Mouse (Mus musculus): ENCODE measurements around the gene Enkd1. TPM values are rescaled to one million over a fixed set of nuclear protein-coding genes. Genes with fewer than 3 reads are reported as not detected.

The Enkd1 gene
- polyA plus RNA-seq, 1 experiment from 2014 or later = 19.0 TPM

DNA sequence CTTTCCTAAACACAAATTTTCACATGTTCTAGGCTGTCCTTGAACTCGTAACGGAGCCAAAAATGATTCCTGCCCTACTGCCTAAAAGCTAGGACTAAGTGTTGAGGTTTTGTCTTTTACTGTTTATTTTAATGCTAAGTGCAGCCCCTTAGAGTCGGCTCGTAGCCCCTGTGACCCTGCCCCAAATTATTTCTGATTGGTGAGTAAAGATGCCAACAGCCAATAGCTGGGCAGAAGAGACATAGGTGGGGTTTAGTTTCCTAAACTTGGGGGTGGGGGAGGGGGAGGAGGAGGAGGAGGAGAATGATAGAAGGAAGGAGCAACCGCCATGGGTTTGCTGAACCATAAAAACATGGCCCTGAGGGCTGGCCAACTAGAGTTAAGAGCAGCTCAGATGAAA lies 17.7 kb upstream of the Enkd1 start:
- Histone ChIP-seq H3K36me3 (ENCODE audit: control insufficient read depth, insufficient read depth, low read length) (peaks cover 53% of the 10 kb centered on the region), H3K27me3 (replicated peaks; ENCODE audit: control insufficient read depth, insufficient read depth, low read length) (no peaks in the 10 kb centered on the region), H3K4me1 (ENCODE audit: control insufficient read depth, insufficient read depth, low read length) (no peaks in the 10 kb centered on the region), H3K4me2 (ENCODE audit: low read length) (no peak overlapping the region), H3K4me3 (ENCODE audit: low read depth, low read length) (no peak overlapping the region), H3K9ac (ENCODE audit: low read length) (no peak overlapping the region), H3K27ac (ENCODE audit: low read depth, low read length) (no peak overlapping the region), H3K9me3 (replicated peaks; ENCODE audit: control insufficient read depth, low read length) (no peaks in the 10 kb centered on the region)
- 86% methylated on average over 5 of the region's 5 CpGs for WGBS
- no peak for DNase-seq (ENCODE audit: low spot score)
- no peak for ATAC-seq

DNA sequence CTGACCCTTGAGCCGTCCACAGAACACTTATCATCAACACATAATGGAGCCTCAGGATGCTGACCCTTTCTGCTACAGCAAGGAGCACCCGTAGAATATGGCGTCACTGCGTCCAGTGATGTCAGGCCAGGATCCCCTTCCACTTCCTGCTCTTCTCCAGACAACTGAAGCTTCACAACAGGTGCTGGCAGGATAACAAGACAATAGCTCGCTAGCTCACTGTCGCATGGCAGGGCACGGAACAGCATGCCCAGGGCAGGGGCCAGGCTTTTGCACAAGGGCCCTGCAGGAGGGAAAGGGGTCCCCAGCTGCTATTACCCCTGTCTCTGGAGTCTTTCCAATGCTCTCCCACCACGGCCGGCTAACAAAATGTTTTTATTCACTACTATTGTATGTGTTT lies 14.9 kb upstream of the Enkd1 start:
- H3K36me3 ChIP-seq (ENCODE audit: control insufficient read depth, insufficient read depth, low read length) = peaks cover 47% of the 10 kb centered on the region
- no peak overlapping the region for H3K27ac ChIP-seq (ENCODE audit: low read depth, low read length)
- 90% methylated on average over 9 of the region's 9 CpGs for WGBS
- DNase-seq (ENCODE audit: low spot score) (no peak), ATAC-seq (no peak)
- no peaks in the 10 kb centered on the region for H3K9me3 ChIP-seq (replicated peaks; ENCODE audit: control insufficient read depth, low read length)
- H3K27me3 ChIP-seq (replicated peaks; ENCODE audit: control insufficient read depth, insufficient read depth, low read length) = no peaks in the 10 kb centered on the region
- no peaks in the 10 kb centered on the region for H3K4me1 ChIP-seq (ENCODE audit: control insufficient read depth, insufficient read depth, low read length)
- no peak overlapping the region for H3K4me2 ChIP-seq (ENCODE audit: low read length)
- H3K4me3 ChIP-seq (ENCODE audit: low read depth, low read length) = no peak overlapping the region
- no peak overlapping the region for H3K9ac ChIP-seq (ENCODE audit: low read length)

DNA sequence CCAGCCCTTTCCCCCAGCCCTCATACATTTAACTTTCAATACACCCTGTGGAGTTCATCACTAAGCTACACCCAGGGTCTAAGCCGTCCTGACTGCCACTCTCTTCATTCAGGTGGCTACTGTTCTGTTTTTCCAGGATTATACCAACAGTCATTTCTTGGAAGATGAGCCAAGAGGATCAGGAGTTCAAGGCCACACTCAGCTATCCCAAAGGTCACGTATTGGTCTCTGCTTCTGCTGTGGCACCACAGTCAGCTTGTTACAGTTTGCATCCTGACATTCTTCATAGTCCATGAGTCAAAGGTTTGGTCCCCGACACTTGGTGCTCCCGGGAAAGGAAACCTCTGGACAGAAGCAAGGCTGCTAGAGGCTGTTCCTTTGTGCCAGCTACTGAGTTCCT lies 11.6 kb upstream of the Enkd1 start:
- no peak for ATAC-seq
- Histone ChIP-seq H3K9me3 (replicated peaks; ENCODE audit: control insufficient read depth, low read length) (no peaks in the 10 kb centered on the region), H3K27me3 (replicated peaks; ENCODE audit: control insufficient read depth, insufficient read depth, low read length) (no peaks in the 10 kb centered on the region), H3K4me1 (ENCODE audit: control insufficient read depth, insufficient read depth, low read length) (no peaks in the 10 kb centered on the region), H3K4me2 (ENCODE audit: low read length) (no peak overlapping the region), H3K27ac (ENCODE audit: low read depth, low read length) (no peak overlapping the region), H3K36me3 (ENCODE audit: control insufficient read depth, insufficient read depth, low read length) (peaks cover 41% of the 10 kb centered on the region), H3K4me3 (ENCODE audit: low read depth, low read length) (no peak overlapping the region), H3K9ac (ENCODE audit: low read length) (no peak overlapping the region)
- DNase-seq (ENCODE audit: low spot score) = no peak
- 90% methylated on average over 4 of the region's 4 CpGs for whole genome bisulfite sequencing

DNA sequence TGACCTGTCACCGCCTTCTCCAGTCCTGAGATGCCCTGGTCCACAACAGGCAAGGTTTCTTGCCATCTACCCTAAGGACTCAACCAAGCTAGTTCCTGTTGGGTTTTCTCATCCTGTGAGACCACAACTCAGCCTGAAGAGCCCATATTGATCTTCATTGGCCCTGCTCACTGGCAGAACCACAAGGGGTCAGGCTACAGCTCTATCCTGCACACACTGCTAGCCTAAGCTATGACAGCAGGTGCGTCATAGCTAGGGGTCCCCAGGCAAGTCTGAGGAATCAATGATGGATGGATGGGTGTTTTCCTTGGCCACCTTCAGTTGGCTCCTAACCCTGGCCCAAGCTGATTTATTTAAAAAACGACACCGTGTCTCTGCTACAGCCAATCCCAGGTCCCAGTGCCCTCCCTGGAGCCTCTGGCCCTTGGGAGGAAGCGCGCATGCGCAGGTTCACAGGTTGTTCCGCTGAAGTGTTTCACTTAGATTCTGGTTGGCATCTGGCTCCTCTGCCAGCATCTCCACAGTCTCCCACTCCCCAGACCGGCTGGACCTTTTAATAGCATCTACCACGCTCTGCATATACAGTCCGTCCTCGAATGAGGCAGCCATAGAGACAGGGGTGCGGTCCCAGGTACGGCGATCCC lies 8.4 kb upstream of the Enkd1 start:
- no peaks in the 10 kb centered on the region for H3K9me3 ChIP-seq (replicated peaks; ENCODE audit: control insufficient read depth, low read length)
- WGBS = 95% methylated on average over 15 of the region's 15 CpGs
- H3K9ac ChIP-seq (ENCODE audit: low read length) = no peak overlapping the region
- peaks cover 31% of the 10 kb centered on the region for H3K36me3 ChIP-seq (ENCODE audit: control insufficient read depth, insufficient read depth, low read length)
- no peaks in the 10 kb centered on the region for H3K4me1 ChIP-seq (ENCODE audit: control insufficient read depth, insufficient read depth, low read length)
- DNase-seq (ENCODE audit: low spot score) (no peak), ATAC-seq (no peak)
- H3K27me3 ChIP-seq (replicated peaks; ENCODE audit: control insufficient read depth, insufficient read depth, low read length) = no peaks in the 10 kb centered on the region
- H3K4me2 ChIP-seq (ENCODE audit: low read length) = no peak overlapping the region
- no peak overlapping the region for H3K4me3 ChIP-seq (ENCODE audit: low read depth, low read length)
- H3K27ac ChIP-seq (ENCODE audit: low read depth, low read length) = no peak overlapping the region

DNA sequence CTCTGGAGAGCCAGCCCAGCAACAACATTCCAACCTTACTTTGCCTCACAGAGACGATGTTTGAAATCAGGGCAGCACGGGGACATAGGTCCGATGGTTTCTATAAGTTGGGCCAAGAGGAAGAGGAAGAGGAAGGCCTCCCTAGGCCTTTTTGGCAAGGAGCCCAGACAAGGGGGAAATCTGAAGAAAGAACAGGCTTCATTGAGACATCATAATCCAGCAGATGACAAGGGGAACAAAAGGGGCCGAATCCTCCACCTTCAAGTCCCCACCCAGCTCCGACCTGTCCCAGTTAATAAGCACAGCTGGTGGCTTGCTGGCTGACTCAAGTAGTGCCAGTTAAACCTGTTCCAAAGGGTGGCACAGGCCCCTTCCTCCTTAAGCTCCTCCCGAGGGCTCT lies 7.0 kb upstream of the Enkd1 start:
- H3K9ac ChIP-seq (ENCODE audit: low read length) = no peak overlapping the region
- DNase-seq (ENCODE audit: low spot score) (peak; percentile 21), ATAC-seq (no peak)
- H3K36me3 ChIP-seq (ENCODE audit: control insufficient read depth, insufficient read depth, low read length) = peaks cover 25% of the 10 kb centered on the region
- no peak overlapping the region for H3K27ac ChIP-seq (ENCODE audit: low read depth, low read length)
- no peaks in the 10 kb centered on the region for H3K27me3 ChIP-seq (replicated peaks; ENCODE audit: control insufficient read depth, insufficient read depth, low read length)
- no peaks in the 10 kb centered on the region for H3K4me1 ChIP-seq (ENCODE audit: control insufficient read depth, insufficient read depth, low read length)
- no peak overlapping the region for H3K4me2 ChIP-seq (ENCODE audit: low read length)
- 74% methylated on average over 6 of the region's 6 CpGs for WGBS
- H3K9me3 ChIP-seq (replicated peaks; ENCODE audit: control insufficient read depth, low read length) = no peaks in the 10 kb centered on the region
- no peak overlapping the region for H3K4me3 ChIP-seq (ENCODE audit: low read depth, low read length)

DNA sequence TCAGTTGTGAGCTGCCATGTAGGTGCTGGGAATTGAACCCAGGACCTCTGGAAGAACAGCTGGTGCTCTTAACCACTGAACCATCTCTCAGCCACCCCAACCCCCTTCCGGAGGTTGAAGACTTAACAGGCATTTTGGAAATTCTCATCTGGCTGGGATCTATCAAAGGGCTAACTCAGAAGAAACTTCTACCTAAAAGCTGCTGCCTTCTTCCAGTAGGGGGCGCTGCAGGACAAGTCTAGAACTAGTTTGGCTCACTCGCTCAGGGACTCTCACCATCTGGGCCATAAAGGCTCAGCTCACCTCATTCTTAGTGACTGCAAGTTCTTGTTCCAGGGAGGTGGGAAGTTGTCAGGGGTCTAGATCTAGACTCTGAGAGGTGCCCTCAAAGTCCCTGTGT lies 6.1 kb upstream of the Enkd1 start:
- Histone ChIP-seq H3K4me3 (ENCODE audit: low read depth, low read length) (no peak overlapping the region), H3K36me3 (ENCODE audit: control insufficient read depth, insufficient read depth, low read length) (peaks cover 25% of the 10 kb centered on the region), H3K27ac (ENCODE audit: low read depth, low read length) (no peak overlapping the region), H3K4me2 (ENCODE audit: low read length) (no peak overlapping the region), H3K9ac (ENCODE audit: low read length) (no peak overlapping the region), H3K27me3 (replicated peaks; ENCODE audit: control insufficient read depth, insufficient read depth, low read length) (no peaks in the 10 kb centered on the region), H3K4me1 (ENCODE audit: control insufficient read depth, insufficient read depth, low read length) (no peaks in the 10 kb centered on the region), H3K9me3 (replicated peaks; ENCODE audit: control insufficient read depth, low read length) (no peaks in the 10 kb centered on the region)
- WGBS = 6% methylated on average over 3 of the region's 3 CpGs
- peak; percentile 93 for DNase-seq (ENCODE audit: low spot score)
- ATAC-seq = peak; percentile 49

DNA sequence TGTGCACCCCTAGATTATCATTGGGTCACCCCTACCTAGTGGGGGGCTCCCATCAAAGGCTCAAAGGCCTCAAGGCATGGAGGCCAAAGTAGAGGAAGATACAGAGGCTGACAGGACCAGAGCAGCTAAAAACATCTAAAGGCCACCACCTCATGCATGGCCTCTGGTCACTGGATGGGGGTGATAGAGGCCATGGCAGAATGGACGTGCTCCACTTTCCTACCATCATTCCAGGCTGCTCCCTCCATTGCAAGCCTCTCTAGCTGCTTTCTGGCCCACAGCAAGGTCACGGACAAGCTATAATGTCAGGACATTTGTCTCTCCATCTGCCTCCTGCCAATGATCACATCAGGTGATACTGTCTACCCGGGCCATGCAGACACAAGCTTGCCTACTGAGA lies 4.3 kb upstream of the Enkd1 start:
- H3K9ac ChIP-seq (ENCODE audit: low read length) = no peak overlapping the region
- H3K36me3 ChIP-seq (ENCODE audit: control insufficient read depth, insufficient read depth, low read length) = peaks cover 23% of the 10 kb centered on the region
- H3K27me3 ChIP-seq (replicated peaks; ENCODE audit: control insufficient read depth, insufficient read depth, low read length) = no peaks in the 10 kb centered on the region
- no peak overlapping the region for H3K4me3 ChIP-seq (ENCODE audit: low read depth, low read length)
- H3K4me1 ChIP-seq (ENCODE audit: control insufficient read depth, insufficient read depth, low read length) = peaks cover 2% of the 10 kb centered on the region
- H3K9me3 ChIP-seq (replicated peaks; ENCODE audit: control insufficient read depth, low read length) = no peaks in the 10 kb centered on the region
- no peak for DNase-seq (ENCODE audit: low spot score)
- no peak for ATAC-seq
- no peak overlapping the region for H3K27ac ChIP-seq (ENCODE audit: low read depth, low read length)
- 89% methylated on average over 3 of the region's 3 CpGs for WGBS
- no peak overlapping the region for H3K4me2 ChIP-seq (ENCODE audit: low read length)

DNA sequence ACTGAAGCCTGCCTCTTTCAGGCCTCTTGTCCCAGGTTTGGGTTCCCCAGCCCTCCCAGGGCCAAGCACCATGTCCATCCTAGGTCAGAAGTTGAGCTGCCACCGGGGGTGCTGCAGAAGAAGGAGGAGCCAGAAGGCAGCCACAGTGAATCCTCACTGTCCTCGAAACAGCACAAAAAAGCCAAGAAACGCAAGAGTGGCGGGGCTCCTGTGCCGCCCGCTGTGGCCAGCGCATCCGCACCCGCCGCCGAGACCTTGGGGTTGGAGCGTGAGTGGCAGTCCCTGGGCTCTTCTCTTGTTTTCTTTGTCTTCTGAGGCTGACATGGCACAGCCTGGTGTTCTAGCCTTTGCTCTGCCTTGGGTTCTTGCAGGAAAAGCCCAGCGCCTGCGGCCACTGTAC lies 1.3 kb upstream of the Enkd1 start:
- H3K9me3 ChIP-seq (replicated peaks; ENCODE audit: control insufficient read depth, low read length) = no peaks in the 10 kb centered on the region
- H3K4me3 ChIP-seq (ENCODE audit: low read depth, low read length) = no peak overlapping the region
- H3K4me1 ChIP-seq (ENCODE audit: control insufficient read depth, insufficient read depth, low read length) = peaks cover 8% of the 10 kb centered on the region
- H3K4me2 ChIP-seq (ENCODE audit: low read length) = no peak overlapping the region
- WGBS = 86% methylated on average over 14 of the region's 14 CpGs
- no peak overlapping the region for H3K9ac ChIP-seq (ENCODE audit: low read length)
- no peak overlapping the region for H3K27ac ChIP-seq (ENCODE audit: low read depth, low read length)
- no peak for ATAC-seq
- DNase-seq (ENCODE audit: low spot score) = no peak
- H3K36me3 ChIP-seq (ENCODE audit: control insufficient read depth, insufficient read depth, low read length) = peaks cover 1% of the 10 kb centered on the region; the same call in 1 of the 2 replicates
- H3K27me3 ChIP-seq (replicated peaks; ENCODE audit: control insufficient read depth, insufficient read depth, low read length) = no peaks in the 10 kb centered on the region

DNA sequence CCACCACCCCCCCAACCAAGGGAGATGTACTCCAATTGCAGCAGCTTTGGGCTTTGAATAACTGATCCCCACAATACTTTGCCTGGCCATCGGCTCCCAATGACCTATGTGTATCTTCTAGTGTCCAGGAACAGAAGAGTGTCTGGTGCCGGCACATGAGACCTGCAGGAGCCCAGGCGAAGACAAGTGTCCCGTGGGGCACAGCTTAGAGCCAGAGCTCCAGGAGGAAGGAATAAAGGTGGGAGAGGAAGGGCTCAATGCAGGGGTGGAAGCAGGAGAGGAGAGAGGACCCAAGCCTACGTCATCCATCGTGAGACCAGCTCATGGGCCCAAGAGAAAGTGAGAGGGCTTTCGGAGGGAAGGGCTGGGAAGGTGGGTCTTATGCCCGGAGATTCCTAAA lies 665 bp upstream of the Enkd1 start:
- Histone ChIP-seq H3K9ac (ENCODE audit: low read length) (no peak overlapping the region), H3K27ac (ENCODE audit: low read depth, low read length) (no peak overlapping the region), H3K27me3 (replicated peaks; ENCODE audit: control insufficient read depth, insufficient read depth, low read length) (no peaks in the 10 kb centered on the region), H3K4me1 (ENCODE audit: control insufficient read depth, insufficient read depth, low read length) (peaks cover 8% of the 10 kb centered on the region), H3K9me3 (replicated peaks; ENCODE audit: control insufficient read depth, low read length) (no peaks in the 10 kb centered on the region), H3K4me2 (ENCODE audit: low read length) (no peak overlapping the region), H3K36me3 (ENCODE audit: control insufficient read depth, insufficient read depth, low read length) (peaks cover 7% of the 10 kb centered on the region), H3K4me3 (ENCODE audit: low read depth, low read length) (no peak overlapping the region)
- 92% methylated on average over 8 of the region's 8 CpGs for WGBS
- DNase-seq (ENCODE audit: low spot score) (no peak), ATAC-seq (no peak)
